Mouse (Mus musculus) liver, adult 2 months (tissue): ENCODE data around the gene Vamp8.

ENCODE experiments used
- CTCF ChIP-seq: fragments of 200-500 bp; IDR thresholded peaks from 2 replicates; pipeline ENCODE4 v1.5.1; 2011; ENCODE audit warnings: low read depth, low read length, control low read depth
- POLR2A ChIP-seq: fragments of 200-500 bp; IDR thresholded peaks from 2 replicates; pipeline ENCODE4 v1.6.1; 2011; ENCODE audit warnings: low read length, control low read depth; ENCODE audit not compliant: insufficient read depth; ENCODE audit errors: extremely low read depth

DNA sequence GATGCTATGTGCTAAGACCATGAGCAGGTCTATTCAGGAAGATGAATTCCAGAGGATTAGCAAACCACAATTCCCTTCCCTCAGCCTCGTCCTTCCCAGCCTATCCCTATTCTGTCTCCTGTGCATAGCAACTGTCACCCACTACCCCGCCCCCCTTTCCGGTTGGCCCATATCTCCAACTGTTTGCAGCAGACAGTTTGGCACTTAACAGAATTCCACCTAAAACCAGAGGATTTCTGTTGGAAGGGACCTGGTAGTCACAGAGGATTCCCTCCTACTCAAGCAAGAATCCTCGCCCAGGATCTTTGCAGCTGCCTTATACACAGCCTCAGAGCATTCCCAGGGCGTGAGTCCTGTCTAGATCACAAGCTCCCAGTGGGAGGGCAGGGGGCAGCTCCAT, 19.4 kb downstream of the Vamp8 start:
- TF ChIP-seq CTCF (no peak), POLR2A (no peak)
